Mouse (Mus musculus) Patski (cell line): ENCODE results near the gene Cdca8. TPM values are rescaled to one million over a fixed set of nuclear protein-coding genes. Genes with fewer than 3 reads are reported as not detected.

Source experiments
- ATAC-seq: fragments of 100-300 bp; one replicate; pipeline ENCODE4 v1.8.0; 2021
- CTCF ChIA-PET: fragments of 350-600 bp; sonication (Branson Sonifier 250); formaldehyde crosslinking; loops from one replicate; lab custom pipeline; 2022; ENCODE audit warnings: inconsistent platforms; lab: Charles Lee
- POLR2A ChIA-PET: fragments of 350-600 bp; sonication (Branson Sonifier 250); formaldehyde crosslinking; loops from one replicate; lab custom pipeline; 2022; ENCODE audit warnings: antibody characterized with exemption, inconsistent platforms; lab: Charles Lee
- DNase-seq: peaks from one replicate; pipeline ENCODE4 v3.0.0-alpha.2; 2011; ENCODE audit warnings: low read depth, low spot score
- H3K27me3 ChIP-seq: fragments of 371-371 bp; one replicate; pipeline ENCODE4 v1.5.1; 2021
- CTCF ChIP-seq: fragments of 100-300 bp; IDR thresholded peaks from one replicate; pipeline ENCODE4 v1.5.1; 2021
- in situ Hi-C: fragments of 300-500 bp; cut with MboI; formaldehyde crosslinking; loops from 3 replicates; pipeline ENCODE4 v1.11.1; 2018; ENCODE audit warnings: low pct_unique_long_range_greater_than_20kb, mixed read lengths
- polyA plus RNA-seq: library from polyadenylated mRNA; unstranded; gene quantifications from one replicate; pipeline ENCODE4 v1.2.3, GENCODE M21; 2021

Cdca8 gene
- polyA plus RNA-seq, 1 experiment from 2014 or later: 42.9 TPM

DNA sequence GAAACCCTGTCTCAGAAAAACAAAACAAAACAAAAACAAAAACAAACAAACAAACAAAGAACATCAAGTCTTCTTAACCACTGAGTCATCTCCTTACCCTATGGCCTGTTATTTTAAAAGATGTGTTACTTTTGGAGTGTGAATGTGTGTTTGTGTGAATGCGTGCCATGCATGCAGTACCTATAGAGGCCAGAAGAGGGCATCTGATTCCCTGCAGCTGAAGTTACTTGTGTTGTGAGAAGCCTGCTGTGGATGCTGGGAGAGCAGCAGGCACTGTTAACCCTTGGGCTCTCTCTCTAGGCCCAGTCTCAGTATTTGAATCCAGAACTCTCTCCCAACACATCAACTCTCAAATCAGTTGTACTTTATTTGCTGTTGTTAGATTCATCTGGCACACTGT, 66.4 kb downstream of the Cdca8 start:
- in situ Hi-C loops: no loop called here
- ChIA-PET CTCF (no interaction called here), POLR2A (no interaction called here)
- DNase-seq (no peak), ATAC-seq (no peak)
- no peaks in the 10 kb centered on the region for H3K27me3 ChIP-seq
- TF ChIP-seq CTCF: no peak

Other genes with a start within 250 kb of the Cdca8 start
- 40.6 TPM for gene Utp11, start 245.7 kb downstream of the Cdca8 start, polyA plus RNA-seq
- 35.5 TPM for gene Fhl3, start 238.6 kb downstream of the Cdca8 start, polyA plus RNA-seq
- 59.3 TPM for gene Sf3a3, start 224.5 kb downstream of the Cdca8 start, polyA plus RNA-seq
- 15.6 TPM for gene Inpp5b, start 197.5 kb downstream of the Cdca8 start, polyA plus RNA-seq
- 8.3 TPM for gene Mtf1, start 137.2 kb downstream of the Cdca8 start, polyA plus RNA-seq
- 38.1 TPM for gene Yrdc, start 88.6 kb downstream of the Cdca8 start, polyA plus RNA-seq
- gene 1110065P20Rik, start 88.1 kb downstream of the Cdca8 start, polyA plus RNA-seq: 53.9 TPM
- gene Maneal, start 77.1 kb downstream of the Cdca8 start, polyA plus RNA-seq: not detected
- not detected for gene Epha10, start 58.4 kb downstream of the Cdca8 start, polyA plus RNA-seq
- 8.9 TPM for gene 9930104L06Rik, start 2.3 kb downstream of the Cdca8 start, polyA plus RNA-seq
- gene Rspo1, start 47.1 kb upstream of the Cdca8 start, polyA plus RNA-seq: not detected
- 41.6 TPM for gene Gnl2, start 77.3 kb upstream of the Cdca8 start, polyA plus RNA-seq
- 0.14 TPM for gene Dnali1, start 126.4 kb upstream of the Cdca8 start, polyA plus RNA-seq
- 13.5 TPM for gene Snip1, start 127.4 kb upstream of the Cdca8 start, polyA plus RNA-seq
- gene Meaf6, start 145.8 kb upstream of the Cdca8 start, polyA plus RNA-seq: 22.3 TPM
- gene Zc3h12a, start 188.5 kb upstream of the Cdca8 start, polyA plus RNA-seq: 5.7 TPM